Mouse (Mus musculus): ENCODE data around the gene Neurl1a. TPM values are rescaled to one million over a fixed set of nuclear protein-coding genes. Genes with fewer than 3 reads are reported as not detected.

Gene Neurl1a
- total and polyA plus RNA-seq, 3 experiments, result 0.03 TPM; not detected in 2

DNA sequence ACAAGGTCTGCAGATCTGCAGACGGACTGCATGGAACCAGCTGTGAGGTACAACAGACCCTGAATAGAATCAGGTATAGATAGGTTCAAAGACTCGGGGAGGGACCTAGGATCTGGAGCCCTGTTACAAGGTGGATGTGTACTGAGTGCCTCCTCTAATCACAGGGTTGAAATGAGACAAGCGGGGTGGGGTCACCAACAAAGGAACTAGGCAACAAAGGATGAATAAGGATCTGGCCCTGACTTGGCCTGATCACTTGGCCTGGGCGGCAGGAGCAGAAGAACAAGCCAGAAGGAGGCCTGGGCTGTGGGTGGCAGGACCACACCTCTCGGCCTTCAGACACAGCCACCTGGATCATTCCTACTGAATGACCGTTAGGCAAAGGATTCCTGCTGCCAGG lies 107.0 kb downstream of the Neurl1a start:
- Histone ChIP-seq H3K27ac (ENCODE audit: control insufficient read depth, low read depth, low read length) (no peak overlapping the region), H3K27me3 (ENCODE audit: control insufficient read depth in 1 of 2, insufficient read depth in 2 of 2, low read length in 2 of 2) (no peaks in the 10 kb centered on the region), H3K4me1 (ENCODE audit: control insufficient read depth in 1 of 2, insufficient read depth in 2 of 2, low read length in 2 of 2) (no peaks in the 10 kb centered on the region), H3K4me3 (ENCODE audit: control insufficient read depth in 1 of 2, insufficient read depth in 1 of 2, low read depth in 2 of 2, low read length in 2 of 2) (no peak overlapping the region), H3K9ac (ENCODE audit: control insufficient read depth, low read depth, low read length, poor library complexity, severe bottlenecking) (no peak overlapping the region), H3K36me3 (ENCODE audit: control insufficient read depth in 1 of 2, insufficient read depth in 2 of 2, low read length in 2 of 2) (no peaks in the 10 kb centered on the region), H3K9me3 (replicated peaks; ENCODE audit: insufficient read depth, low read length) (no peaks in the 10 kb centered on the region), H3K79me2 (ENCODE audit: control insufficient read depth, insufficient read depth, low read length, poor library complexity) (no peaks in the 10 kb centered on the region)
- no peak for DNase-seq (ENCODE audit: low read depth, low spot score)
- TF ChIP-seq MAZ (IDR thresholded peaks at IDR 0.05; ENCODE audit: low read depth, low read length) (no peak), CHD2 (IDR thresholded peaks at IDR 0.05; ENCODE audit: low read length) (no peak), SIN3A (IDR thresholded peaks at IDR 0.05; ENCODE audit: low read length) (no peak), CHD1 (IDR thresholded peaks at IDR 0.05; ENCODE audit: low read depth, low read length) (no peak), NRF1 (IDR thresholded peaks at IDR 0.05; ENCODE audit: insufficient read depth, low read depth, low read length, poor library complexity, severe bottlenecking) (no peak), TCF12 (IDR thresholded peaks at IDR 0.05; ENCODE audit: low read depth, low read length) (no peak), GATA1 (IDR thresholded peaks at IDR 0.05; ENCODE audit: low read depth, low read length) (no peak)

DNA sequence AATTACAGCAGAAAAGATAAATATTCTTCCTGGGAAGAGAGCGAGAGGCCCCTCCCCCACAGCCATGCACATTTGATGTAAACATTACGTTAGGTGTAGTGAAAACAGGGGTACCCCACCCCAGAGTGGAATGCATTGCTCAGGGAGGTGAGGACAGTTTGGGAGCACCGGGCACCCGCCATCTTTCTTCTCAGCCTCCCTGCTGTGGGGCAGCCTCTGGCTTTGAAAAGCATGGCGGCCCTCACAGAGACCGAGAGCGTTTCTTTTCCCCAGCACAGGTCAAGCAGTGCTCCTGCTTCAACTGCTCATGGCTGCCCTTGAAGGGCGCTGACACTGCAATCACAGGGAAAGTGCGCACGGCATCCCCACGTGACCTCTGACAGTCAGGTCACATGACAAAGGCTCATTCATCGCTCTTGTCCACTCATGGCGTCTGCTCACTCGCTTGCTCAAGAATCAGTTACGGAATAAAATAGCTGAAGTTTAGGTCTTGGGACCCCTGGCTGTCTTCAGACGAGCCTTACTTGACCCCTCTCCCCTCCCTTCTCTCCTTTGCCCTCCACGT lies 108.3 kb downstream of the Neurl1a start:
- H3K9ac ChIP-seq (ENCODE audit: control insufficient read depth, low read depth, low read length, poor library complexity, severe bottlenecking), result no peak overlapping the region
- no peaks in the 10 kb centered on the region for H3K4me1 ChIP-seq (ENCODE audit: control insufficient read depth in 1 of 2, insufficient read depth in 2 of 2, low read length in 2 of 2)
- TF ChIP-seq E2F4 (IDR thresholded peaks at IDR 0.05; ENCODE audit: borderline replicate concordance, low read depth, low read length) (no peak), KAT2A (conservative IDR thresholded peaks at IDR 0.05; ENCODE audit: low read depth, low read length) (no peak), RAD21 (IDR thresholded peaks at IDR 0.05; ENCODE audit: low read depth, low read length) (no peak), MXI1 (IDR thresholded peaks at IDR 0.05; ENCODE audit: low read depth, low read length) (no peak), GATA1 (IDR thresholded peaks at IDR 0.05; ENCODE audit: low read depth, low read length) (no peak), SMC3 (IDR thresholded peaks at IDR 0.05; ENCODE audit: low read depth, low read length) (no peak), USF2 (IDR thresholded peaks at IDR 0.05; ENCODE audit: borderline replicate concordance in 1 of 2, insufficient read depth in 1 of 2, low read depth in 1 of 2, low read length in 2 of 2) (no peak), ZMIZ1 (IDR thresholded peaks at IDR 0.05; ENCODE audit: low read depth, low read length) (no peak), POLR2AphosphoS2 (IDR thresholded peaks at IDR 0.05; ENCODE audit: low read length) (no peak), CTCF (IDR thresholded peaks at IDR 0.05 in 2 of 3, conservative IDR thresholded peaks at IDR 0.05 in 1 of 3; ENCODE audit: control insufficient read depth in 1 of 3, insufficient read depth in 1 of 3, low read depth in 2 of 3, low read length in 3 of 3, poor library complexity in 1 of 3, severe bottlenecking in 1 of 3) (no peak)
- no peaks in the 10 kb centered on the region for H3K79me2 ChIP-seq (ENCODE audit: control insufficient read depth, insufficient read depth, low read length, poor library complexity)
- H3K36me3 ChIP-seq (ENCODE audit: control insufficient read depth in 1 of 2, insufficient read depth in 2 of 2, low read length in 2 of 2), result no peaks in the 10 kb centered on the region
- no peak for DNase-seq (ENCODE audit: low read depth, low spot score)
- no peak overlapping the region for H3K4me3 ChIP-seq (ENCODE audit: control insufficient read depth in 1 of 2, insufficient read depth in 1 of 2, low read depth in 2 of 2, low read length in 2 of 2)
- no peaks in the 10 kb centered on the region for H3K27me3 ChIP-seq (ENCODE audit: control insufficient read depth in 1 of 2, insufficient read depth in 2 of 2, low read length in 2 of 2)
- no peaks in the 10 kb centered on the region for H3K9me3 ChIP-seq (replicated peaks; ENCODE audit: insufficient read depth, low read length)
- no peak overlapping the region for H3K27ac ChIP-seq (ENCODE audit: control insufficient read depth, low read depth, low read length)

Data from MEL (cell line).